Mouse (Mus musculus) thymus, postnatal 36 days (tissue): Measurements from ENCODE around the gene Adi1.

Source experiments
- DNase-seq, 2 experiments: peaks; one replicate each; pipeline ENCODE4 v3.0.0; 2022; ENCODE audit warnings: mixed read lengths in 2 of 2

The Adi1 gene

GRCm38 (mm10) chr12:28675121-28675924, at the start of gene Adi1:
Adi1 (plus strand) TSS chr12:28675231.
- peak; percentile 83 to 86 for DNase-seq

DNA sequence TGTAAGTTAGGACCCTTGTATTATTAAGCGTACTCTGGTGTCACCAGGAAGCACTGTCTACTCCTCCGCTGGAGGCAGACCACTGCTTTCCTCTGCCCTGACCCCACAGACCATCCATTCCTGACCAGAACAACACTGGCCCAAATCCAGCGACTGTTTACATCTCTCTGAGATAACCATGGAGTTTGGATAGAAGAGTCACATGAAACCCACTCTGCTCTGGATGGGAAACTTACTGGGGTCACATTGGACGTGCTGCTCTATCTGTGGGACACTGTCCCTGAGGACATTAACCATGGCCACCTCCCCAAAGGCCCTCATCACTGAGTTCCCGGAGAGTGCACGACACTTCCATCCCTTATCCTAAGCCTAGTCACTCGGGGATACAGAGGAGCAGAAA, 49.6 kb upstream of the Adi1 start:
- DNase-seq, result no peak

DNA sequence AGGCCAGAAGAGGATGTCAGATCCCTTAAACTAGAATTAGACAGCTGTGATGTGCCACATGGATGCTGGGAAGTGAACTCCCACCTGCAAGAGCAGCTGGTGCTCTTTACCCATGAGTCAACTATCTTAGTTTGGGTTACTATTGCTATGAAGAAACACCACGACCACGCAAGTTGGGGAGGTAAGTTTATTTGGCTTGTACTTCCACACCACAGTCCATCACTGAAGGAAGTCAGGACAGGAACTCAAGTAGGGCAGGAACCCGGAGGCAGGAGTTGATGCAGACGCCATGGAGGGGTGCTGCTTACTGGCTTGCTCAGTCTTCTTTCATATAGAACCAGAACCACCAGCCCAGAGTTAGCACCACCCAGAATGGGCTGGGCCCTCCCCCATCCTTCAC, 47.9 kb upstream of the Adi1 start:
- DNase-seq, result no peak

GRCm38 (mm10) chr12:28628436-28628835, 46.6 kb upstream of the Adi1 start:
- no peak for DNase-seq

- no peak for DNase-seq
These were observed 39.9 kb upstream of the Adi1 start for GRCm38 (mm10) chr12:28635058-28635534.

GRCm38 (mm10) chr12:28635535-28636476, 39.2 kb upstream of the Adi1 start, which contains the start of gene Rps7:
Rps7 (minus strand) TSS chr12:28635953.
- DNase-seq, result peak; percentile 91 to 92

- no peak for DNase-seq
These were observed 38.5 kb upstream of the Adi1 start for GRCm38 (mm10) chr12:28636543-28636942.

- DNase-seq, result no peak
These were observed 36.3 kb upstream of the Adi1 start for GRCm38 (mm10) chr12:28638778-28639177.

- DNase-seq, result peak; percentile 86
These were observed 25.6 kb upstream of the Adi1 start, which contains the start of gene Rnaseh1 for GRCm38 (mm10) chr12:28649141-28650110. Rnaseh1 (plus strand) TSS chr12:28649602.

GRCm38 (mm10) chr12:28662628-28663027, 12.4 kb upstream of the Adi1 start:
- no peak for DNase-seq

GRCm38 (mm10) chr12:28666734-28667133, 8.3 kb upstream of the Adi1 start:
- no peak for DNase-seq

DNA sequence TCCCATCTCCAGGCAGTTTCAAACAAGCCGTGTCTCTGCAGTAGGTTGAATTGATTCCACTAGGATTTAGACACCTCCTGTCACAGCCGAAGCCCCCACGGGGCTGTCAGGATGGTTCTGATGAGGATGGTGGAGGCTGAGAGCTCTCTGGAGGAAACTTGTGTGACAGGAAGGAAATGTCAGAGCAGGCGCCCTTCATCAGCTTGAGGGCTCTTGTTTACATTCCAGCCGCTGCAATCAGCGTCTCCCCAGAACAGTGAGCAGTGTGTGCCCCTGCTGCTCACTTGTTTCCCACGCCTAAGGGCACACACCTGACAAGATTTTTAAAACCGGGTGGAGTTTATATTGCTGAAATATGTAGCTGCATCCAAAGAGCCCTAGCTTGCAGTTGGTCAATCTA, 7.7 kb upstream of the Adi1 start:
- DNase-seq, result no peak

- no peak for DNase-seq
These were observed 852 bp upstream of the Adi1 start for GRCm38 (mm10) chr12:28674038-28674720.

GRCm38 (mm10) chr12:28675925-28676209, 836 bp downstream of the Adi1 start:
- no peak for DNase-seq

DNA sequence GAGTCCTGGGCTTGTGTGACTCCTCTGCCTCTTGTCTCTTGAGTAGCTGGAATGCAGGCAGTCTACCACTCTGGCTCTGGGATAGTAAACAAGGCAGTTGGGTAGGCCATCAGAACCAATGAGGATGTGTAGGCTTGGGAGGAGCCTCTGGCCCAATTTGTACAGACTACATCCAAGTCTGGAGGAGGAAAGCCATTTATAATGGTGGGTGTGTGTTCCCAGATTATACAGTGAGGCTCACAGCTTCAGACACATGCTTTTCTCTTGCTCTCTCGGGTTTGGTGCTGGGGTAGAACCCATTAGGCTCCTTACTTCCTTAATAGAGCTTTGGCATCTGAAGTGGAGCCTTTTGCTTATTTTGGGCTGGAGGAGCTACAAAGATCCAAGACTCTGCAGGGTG, 9.6 kb downstream of the Adi1 start:
- DNase-seq, result no peak

- no peak for DNase-seq
These were observed 10.7 kb downstream of the Adi1 start for GRCm38 (mm10) chr12:28685771-28686170.

GRCm38 (mm10) chr12:28686199-28686879, 11.3 kb downstream of the Adi1 start:
- no peak for DNase-seq

DNA sequence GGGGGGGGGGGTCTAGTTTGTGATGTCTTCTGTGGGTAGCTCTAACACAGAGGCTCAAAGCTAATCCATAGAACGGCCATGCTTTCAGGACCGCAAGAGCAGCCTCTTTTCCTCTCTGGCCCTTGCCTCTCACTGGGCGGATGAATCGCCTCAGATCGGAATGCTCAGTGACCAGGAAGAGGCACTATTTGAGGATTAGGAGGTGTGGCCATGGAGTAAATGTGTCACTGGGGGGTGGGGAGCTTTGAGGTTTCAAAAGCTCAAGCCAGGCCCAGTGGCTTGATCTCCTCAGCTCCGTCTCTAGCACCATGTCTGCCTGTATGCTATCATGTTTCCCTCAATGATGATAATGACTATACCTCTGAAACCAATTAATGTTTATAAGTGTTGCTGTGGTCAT, 14.0 kb downstream of the Adi1 start:
- no peak for DNase-seq

- DNase-seq, result no peak
These were observed 15.7 kb downstream of the Adi1 start for GRCm38 (mm10) chr12:28690730-28691129.

- DNase-seq, result no peak
These were observed 18.7 kb downstream of the Adi1 start for GRCm38 (mm10) chr12:28693738-28694137.

DNA sequence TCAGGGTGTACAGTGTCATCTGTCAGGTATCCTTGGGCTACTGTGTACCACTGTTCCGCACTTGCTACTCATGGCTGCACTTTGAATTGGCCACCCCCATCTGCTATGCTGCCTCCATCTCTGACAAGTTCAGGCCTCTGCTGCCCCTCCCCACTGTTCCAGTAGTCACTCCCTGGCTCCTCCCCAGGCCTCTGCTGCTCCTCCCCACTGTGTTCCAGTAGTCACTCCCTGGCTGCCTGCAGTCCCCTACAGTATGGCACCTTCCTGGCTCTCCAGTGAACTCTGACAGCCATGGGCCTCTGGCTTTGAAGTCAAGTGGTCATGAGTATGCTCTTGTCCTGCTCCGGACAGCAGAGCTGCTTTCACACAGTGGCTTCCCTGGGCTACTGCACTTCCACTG, 19.2 kb downstream of the Adi1 start:
- no peak for DNase-seq
